Mouse (Mus musculus): ENCODE data around the gene Gm42957. TPM values are rescaled to one million over a fixed set of nuclear protein-coding genes. Genes with fewer than 3 reads are reported as not detected.
A peak's percentile ranks its signal among the peaks of the same experiment; 100 is the strongest.

Gene Gm42957
- polyA plus RNA-seq (2015; fragmentation: Nextera tagmentation; extraction: Ambion mirVana) = 0.02 TPM in 1 of 2 replicates, not detected in the other

- Histone ChIP-seq H3K27ac (ENCODE audit: low read length) (peak within 1 kb of the TSS; percentile 85), H3K9ac (ENCODE audit: low read depth, low read length) (peak within 1 kb of the TSS; percentile 96), H3K27me3 (ENCODE audit: control insufficient read depth, insufficient read depth, low read depth, low read length) (no peaks in the 10 kb centered on the region), H3K4me3 (ENCODE audit: low read depth, low read length) (peak within 1 kb of the TSS; percentile 81), H3K4me1 (ENCODE audit: control insufficient read depth, low read depth, low read length) (peaks cover 32% of the 10 kb centered on the region), H3K4me2 (ENCODE audit: low read depth, low read length) (peak within 1 kb of the TSS; percentile 83), H3K36me3 (ENCODE audit: control insufficient read depth, insufficient read depth) (peaks cover 9% of the 10 kb centered on the region), H3K9me3 (replicated peaks; ENCODE audit: control insufficient read depth, low read length) (no peaks in the 10 kb centered on the region)
- peak; percentile 88 for ATAC-seq (ENCODE audit: low read depth)
- WGBS (ENCODE audit: insufficient replicate concordance) = 2% methylated on average over 60 of the region's 60 CpGs
These were observed at the start of gene Gm42957, which contains the start of gene Pex11b for GRCm38 (mm10) chr3:96634928-96635879. TSS of gene Gm42957 (plus strand) at chr3:96635474. TSS of gene Pex11b (plus strand) at chr3:96635376.

DNA sequence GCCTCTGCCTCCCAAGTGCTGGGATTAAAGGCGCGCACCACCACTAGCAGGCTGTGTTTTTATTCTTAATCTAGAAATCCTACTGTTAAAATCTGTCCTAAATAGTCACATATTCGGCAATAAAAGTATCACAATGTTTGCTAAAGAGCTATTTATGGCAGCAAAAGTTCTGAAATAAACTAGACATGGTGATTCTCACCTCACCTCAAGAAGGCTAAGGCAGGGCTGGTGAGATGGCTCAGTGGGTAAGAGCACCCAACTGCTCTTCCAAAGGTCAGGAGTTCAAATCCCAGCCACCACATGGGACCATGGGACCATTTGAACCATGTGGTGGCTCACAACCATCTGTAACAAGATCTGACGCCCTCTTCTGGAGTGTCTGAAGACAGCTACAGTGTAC, 44.6 kb upstream of the Gm42957 start:
- Histone ChIP-seq H3K4me1 (ENCODE audit: control insufficient read depth, low read depth, low read length) (peaks cover 9% of the 10 kb centered on the region), H3K4me2 (ENCODE audit: low read depth, low read length) (no peak overlapping the region), H3K27ac (ENCODE audit: low read length) (no peak overlapping the region), H3K4me3 (ENCODE audit: low read depth, low read length) (no peak overlapping the region), H3K9ac (ENCODE audit: low read depth, low read length) (no peak overlapping the region), H3K9me3 (replicated peaks; ENCODE audit: control insufficient read depth, low read length) (no peaks in the 10 kb centered on the region), H3K27me3 (ENCODE audit: control insufficient read depth, insufficient read depth, low read depth, low read length) (peaks cover 9% of the 10 kb centered on the region), H3K36me3 (ENCODE audit: control insufficient read depth, insufficient read depth) (0 out of 2 replicates have a peak, but pooled peaks cover 3% of the 10 kb centered on the region)
- ATAC-seq (ENCODE audit: low read depth) = no peak
- WGBS (ENCODE audit: insufficient replicate concordance) = 66% methylated on average over 4 of the region's 4 CpGs

DNA sequence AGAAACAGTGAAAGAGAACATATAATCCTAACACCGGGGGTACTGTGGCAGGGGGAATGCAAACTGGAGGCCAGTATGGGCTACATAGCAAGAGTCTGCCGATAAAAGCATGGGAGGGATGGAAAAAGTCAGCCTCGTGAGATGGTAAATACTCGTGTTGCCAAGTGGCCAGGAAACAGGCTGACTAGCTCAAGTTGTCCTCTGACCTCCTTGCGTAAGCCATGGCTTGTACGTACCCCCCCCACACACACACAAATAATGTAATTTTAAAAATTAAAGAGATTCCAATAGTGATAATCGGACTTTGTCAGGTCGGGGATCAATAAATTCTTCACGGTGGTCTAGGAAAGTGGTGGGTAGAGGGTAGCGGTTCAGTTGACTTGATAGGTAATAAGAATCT, 41.9 kb upstream of the Gm42957 start:
- H3K4me3 ChIP-seq (ENCODE audit: low read depth, low read length) = peak overlapping the region; percentile 83
- no peaks in the 10 kb centered on the region for H3K9me3 ChIP-seq (replicated peaks; ENCODE audit: control insufficient read depth, low read length)
- H3K27me3 ChIP-seq (ENCODE audit: control insufficient read depth, insufficient read depth, low read depth, low read length) = peaks cover 36% of the 10 kb centered on the region
- peaks cover 29% of the 10 kb centered on the region for H3K4me1 ChIP-seq (ENCODE audit: control insufficient read depth, low read depth, low read length)
- no peak for ATAC-seq (ENCODE audit: low read depth)
- 1% methylated on average over 10 of the region's 10 CpGs for WGBS (ENCODE audit: insufficient replicate concordance)
- peak overlapping the region; percentile 88 for H3K9ac ChIP-seq (ENCODE audit: low read depth, low read length)
- peak overlapping the region; percentile 91 for H3K27ac ChIP-seq (ENCODE audit: low read length)
- H3K36me3 ChIP-seq (ENCODE audit: control insufficient read depth, insufficient read depth) = 0 out of 2 replicates have a peak, but pooled peaks cover 3% of the 10 kb centered on the region
- peak overlapping the region; percentile 88 for H3K4me2 ChIP-seq (ENCODE audit: low read depth, low read length)

DNA sequence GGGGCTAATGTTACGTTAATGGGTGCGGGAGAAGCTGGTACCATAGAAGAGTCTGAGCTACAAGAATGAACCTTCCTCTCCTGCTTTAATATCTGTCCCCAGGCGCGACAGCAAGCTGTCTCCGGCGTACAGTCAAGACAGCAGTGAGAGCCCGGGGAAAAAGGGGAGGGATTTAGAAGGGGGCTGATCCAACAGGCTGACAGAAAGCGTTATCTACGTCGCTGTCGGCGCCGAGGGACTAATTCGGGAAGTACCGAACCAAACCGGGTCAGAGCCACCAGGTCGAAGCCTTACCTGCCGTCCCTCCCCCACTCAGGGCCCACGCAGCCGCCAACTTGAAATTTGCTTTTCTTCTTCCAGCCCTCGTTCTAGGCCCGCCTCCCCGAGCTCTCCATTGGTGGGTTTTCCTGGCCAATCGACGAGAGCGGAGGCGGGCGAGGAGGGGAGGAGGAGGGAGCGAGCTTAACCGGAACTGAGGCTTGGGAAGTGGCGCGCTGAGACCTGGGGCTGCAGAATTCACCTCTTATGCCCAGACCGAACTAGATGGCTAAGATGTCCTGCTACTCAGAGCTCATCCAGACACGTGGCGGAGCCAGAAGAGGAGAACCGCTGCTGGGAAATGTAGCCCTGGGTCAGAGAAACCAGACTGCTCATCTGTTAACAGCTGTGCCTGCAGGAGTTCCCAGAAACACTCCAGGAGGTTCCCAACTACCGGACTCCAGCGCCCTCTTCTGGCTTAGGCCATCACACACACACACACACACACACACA, 41.3 kb upstream of the Gm42957 start, which contains the start of gene Polr3gl:
Polr3gl (minus strand) TSS at position 392 of the 771 bp plus-strand sequence.
- H3K36me3 ChIP-seq (ENCODE audit: control insufficient read depth, insufficient read depth) = 0 out of 2 replicates have a peak, but pooled peaks cover 3% of the 10 kb centered on the region
- peak within 1 kb of the TSS; percentile 91 for H3K27ac ChIP-seq (ENCODE audit: low read length)
- H3K4me3 ChIP-seq (ENCODE audit: low read depth, low read length) = peak within 1 kb of the TSS; percentile 83
- ATAC-seq (ENCODE audit: low read depth) = peak; percentile 96
- peak within 1 kb of the TSS; percentile 88 for H3K4me2 ChIP-seq (ENCODE audit: low read depth, low read length)
- peaks cover 42% of the 10 kb centered on the region for H3K27me3 ChIP-seq (ENCODE audit: control insufficient read depth, insufficient read depth, low read depth, low read length)
- no peaks in the 10 kb centered on the region for H3K9me3 ChIP-seq (replicated peaks; ENCODE audit: control insufficient read depth, low read length)
- peaks cover 31% of the 10 kb centered on the region for H3K4me1 ChIP-seq (ENCODE audit: control insufficient read depth, low read depth, low read length)
- H3K9ac ChIP-seq (ENCODE audit: low read depth, low read length) = peak within 1 kb of the TSS; percentile 88
- WGBS (ENCODE audit: insufficient replicate concordance) = 0% methylated on average over 36 of the region's 38 CpGs

DNA sequence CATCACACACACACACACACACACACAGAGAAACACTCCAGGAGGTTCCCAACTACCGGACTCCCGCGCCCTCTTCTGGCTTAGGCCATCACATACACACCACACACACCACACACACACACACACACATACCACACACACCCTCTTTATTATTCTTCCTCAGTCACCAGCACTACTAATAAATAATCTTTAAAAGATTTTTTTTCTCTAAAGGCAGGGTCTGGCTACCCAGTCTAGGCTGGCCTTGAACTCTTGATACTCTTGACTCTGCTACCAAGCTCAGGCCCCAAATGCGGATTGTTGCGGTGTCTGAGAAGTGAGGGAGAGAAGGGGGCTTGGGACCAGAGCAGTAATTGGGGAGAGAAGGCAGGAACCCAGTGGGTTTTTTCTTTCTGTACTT, 40.4 kb upstream of the Gm42957 start:
- Histone ChIP-seq H3K9ac (ENCODE audit: low read depth, low read length) (no peak overlapping the region), H3K9me3 (replicated peaks; ENCODE audit: control insufficient read depth, low read length) (no peaks in the 10 kb centered on the region), H3K4me2 (ENCODE audit: low read depth, low read length) (no peak overlapping the region), H3K4me3 (ENCODE audit: low read depth, low read length) (no peak overlapping the region), H3K36me3 (ENCODE audit: control insufficient read depth, insufficient read depth) (0 out of 2 replicates have a peak, but pooled peaks cover 1% of the 10 kb centered on the region), H3K27ac (ENCODE audit: low read length) (no peak overlapping the region), H3K27me3 (ENCODE audit: control insufficient read depth, insufficient read depth, low read depth, low read length) (peaks cover 51% of the 10 kb centered on the region), H3K4me1 (ENCODE audit: control insufficient read depth, low read depth, low read length) (peaks cover 31% of the 10 kb centered on the region)
- 74% methylated on average over 5 of the region's 5 CpGs for WGBS (ENCODE audit: insufficient replicate concordance)
- ATAC-seq (ENCODE audit: low read depth) = no peak

DNA sequence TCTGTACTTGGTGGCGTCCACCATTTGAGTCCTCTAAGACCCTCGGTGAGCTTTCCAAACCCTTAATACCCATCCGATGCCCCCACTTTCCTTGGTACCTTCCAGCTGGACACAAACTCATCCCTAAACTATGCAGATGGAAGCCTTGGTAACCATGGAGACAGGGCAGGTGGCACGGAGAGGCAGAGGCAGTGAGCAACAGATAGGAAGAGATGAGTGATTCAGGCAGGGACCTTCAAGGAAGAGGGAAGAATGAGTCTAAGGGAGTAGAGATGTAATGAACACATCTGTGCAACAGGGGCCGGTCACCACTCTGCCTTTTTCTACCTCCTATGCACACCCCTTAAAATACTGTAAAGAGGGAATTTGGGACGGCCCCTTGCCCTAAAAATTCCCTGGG, 39.6 kb upstream of the Gm42957 start:
- Histone ChIP-seq H3K4me1 (ENCODE audit: control insufficient read depth, low read depth, low read length) (peaks cover 31% of the 10 kb centered on the region), H3K9me3 (replicated peaks; ENCODE audit: control insufficient read depth, low read length) (no peaks in the 10 kb centered on the region), H3K36me3 (ENCODE audit: control insufficient read depth, insufficient read depth) (no peaks in the 10 kb centered on the region), H3K27me3 (ENCODE audit: control insufficient read depth, insufficient read depth, low read depth, low read length) (peaks cover 59% of the 10 kb centered on the region), H3K4me2 (ENCODE audit: low read depth, low read length) (no peak overlapping the region), H3K27ac (ENCODE audit: low read length) (no peak overlapping the region), H3K9ac (ENCODE audit: low read depth, low read length) (no peak overlapping the region), H3K4me3 (ENCODE audit: low read depth, low read length) (no peak overlapping the region)
- ATAC-seq (ENCODE audit: low read depth) = no peak
- WGBS (ENCODE audit: insufficient replicate concordance) = 31% methylated on average over 6 of the region's 6 CpGs

GRCm38 (mm10) chr3:96596228-96596707, 39.0 kb upstream of the Gm42957 start, which contains the start of gene Ankrd34a:
TSS of gene Ankrd34a (plus strand) at chr3:96596636.
- no peak for ATAC-seq (ENCODE audit: low read depth)
- H3K9me3 ChIP-seq (replicated peaks; ENCODE audit: control insufficient read depth, low read length) = no peaks in the 10 kb centered on the region
- peaks cover 65% of the 10 kb centered on the region for H3K27me3 ChIP-seq (ENCODE audit: control insufficient read depth, insufficient read depth, low read depth, low read length)
- H3K36me3 ChIP-seq (ENCODE audit: control insufficient read depth, insufficient read depth) = no peaks in the 10 kb centered on the region
- peak within 1 kb of the TSS; percentile 23 for H3K9ac ChIP-seq (ENCODE audit: low read depth, low read length)
- WGBS (ENCODE audit: insufficient replicate concordance) = 2% methylated on average over 23 of the region's 23 CpGs
- peaks cover 31% of the 10 kb centered on the region for H3K4me1 ChIP-seq (ENCODE audit: control insufficient read depth, low read depth, low read length)
- peak within 1 kb of the TSS; percentile 38 for H3K4me3 ChIP-seq (ENCODE audit: low read depth, low read length)
- peak within 1 kb of the TSS; percentile 50 for H3K4me2 ChIP-seq (ENCODE audit: low read depth, low read length)
- H3K27ac ChIP-seq (ENCODE audit: low read length) = no peak within 1 kb of the TSS

DNA sequence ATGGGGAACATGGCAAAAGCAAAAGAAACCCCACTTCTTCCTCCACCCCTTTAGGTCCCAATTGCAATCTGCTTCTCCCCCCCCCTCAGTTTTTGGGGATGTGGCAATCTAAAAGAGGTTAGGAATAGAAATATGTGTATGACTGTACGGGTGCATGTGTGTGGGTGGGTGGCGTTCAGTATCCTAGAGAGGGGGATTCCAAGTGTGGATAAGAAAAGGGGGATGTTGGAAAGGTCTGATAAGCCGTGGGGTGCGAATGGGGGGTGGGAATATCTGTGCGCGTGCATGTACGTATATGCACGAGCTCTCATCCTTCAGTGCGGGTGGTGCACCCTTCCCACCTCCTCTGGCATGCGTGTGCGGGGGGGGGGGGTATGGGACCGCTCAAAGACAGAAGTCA, 38.4 kb upstream of the Gm42957 start:
- WGBS (ENCODE audit: insufficient replicate concordance) = 3% methylated on average over 11 of the region's 12 CpGs
- H3K4me3 ChIP-seq (ENCODE audit: low read depth, low read length) = peak overlapping the region; percentile 28
- peaks cover 31% of the 10 kb centered on the region for H3K4me1 ChIP-seq (ENCODE audit: control insufficient read depth, low read depth, low read length)
- H3K27ac ChIP-seq (ENCODE audit: low read length) = no peak overlapping the region
- H3K9me3 ChIP-seq (replicated peaks; ENCODE audit: control insufficient read depth, low read length) = no peaks in the 10 kb centered on the region
- H3K36me3 ChIP-seq (ENCODE audit: control insufficient read depth, insufficient read depth) = no peaks in the 10 kb centered on the region
- H3K4me2 ChIP-seq (ENCODE audit: low read depth, low read length) = peak overlapping the region; percentile 50
- no peak for ATAC-seq (ENCODE audit: low read depth)
- peaks cover 71% of the 10 kb centered on the region for H3K27me3 ChIP-seq (ENCODE audit: control insufficient read depth, insufficient read depth, low read depth, low read length)
- no peak overlapping the region for H3K9ac ChIP-seq (ENCODE audit: low read depth, low read length)
